Mouse (Mus musculus): ENCODE measurements around the gene 2410137M14Rik.

GRCm38 (mm10) chr17:37026425-37026824 is 45.4 kb upstream of the 2410137M14Rik start:
- TF ChIP-seq CTCF (IDR thresholded peaks at IDR 0.05): no peak
- TF ChIP-seq EP300 (IDR thresholded peaks at IDR 0.05): no peak
